Mouse (Mus musculus): ENCODE data around the gene Ubr2. TPM values are rescaled to one million over a fixed set of nuclear protein-coding genes. Genes with fewer than 3 reads are reported as not detected.

Gene Ubr2
- total and polyA plus RNA-seq, 3 experiments = 20.4 to 50.9 (median 39.6) TPM

- no peaks in the 10 kb centered on the region for H3K9me3 ChIP-seq (replicated peaks; ENCODE audit: low read length)
- peaks cover 16% of the 10 kb centered on the region for H3K79me2 ChIP-seq (replicated peaks; ENCODE audit: control insufficient read depth, extremely low read depth, insufficient read depth, poor library complexity, severe bottlenecking)
- H3K4me2 ChIP-seq (ENCODE audit: insufficient read depth, low read depth, poor library complexity, severe bottlenecking) = peak overlapping the region; percentile 79
- peak overlapping the region; percentile 75 to 91 (median 81) for H3K4me3 ChIP-seq (replicated peaks in 1 of 3; ENCODE audit: low read depth in 2 of 3, low read length in 2 of 3, poor library complexity in 1 of 3)
- no peak for TF ChIP-seq USF2 (conservative IDR thresholded peaks at IDR 0.05; ENCODE audit: low read depth, low read length)
- no peak for TF ChIP-seq MXI1 (IDR thresholded peaks at IDR 0.05; ENCODE audit: low read depth, low read length)
- TF ChIP-seq MEF2A (IDR thresholded peaks at IDR 0.05; ENCODE audit: borderline replicate concordance, low read depth, low read length) = peak; percentile 38; the same call in 1 of the 2 replicates
- no peak for TF ChIP-seq CHD1 (IDR thresholded peaks at IDR 0.05; ENCODE audit: low read depth, low read length)
- no peak for TF ChIP-seq ETS1 (conservative IDR thresholded peaks at IDR 0.05; ENCODE audit: low read depth, low read length)
- TF ChIP-seq CHD2 (IDR thresholded peaks at IDR 0.05; ENCODE audit: low read length) = 0 out of 2 replicates have a peak, but pooled peaks have one; percentile 32
- TF ChIP-seq POLR2A (IDR thresholded peaks at IDR 0.05; ENCODE audit: low read depth, low read length) = peak; percentile 73; the same call in 1 of the 2 replicates
- no peak for TF ChIP-seq SIN3A (IDR thresholded peaks at IDR 0.05; ENCODE audit: low read length)
- TF ChIP-seq TCF12 (IDR thresholded peaks at IDR 0.05; ENCODE audit: low read depth, low read length) = peak; percentile 52
- TF ChIP-seq EP300 (IDR thresholded peaks at IDR 0.05; ENCODE audit: low read length) = no peak
- TF ChIP-seq ZMIZ1 (IDR thresholded peaks at IDR 0.05; ENCODE audit: low read depth, low read length) = peak; percentile 30; the same call in 1 of the 2 replicates
- no peak for TF ChIP-seq SMC3 (IDR thresholded peaks at IDR 0.05; ENCODE audit: low read depth, low read length)
- TF ChIP-seq MYC (IDR thresholded peaks at IDR 0.05; ENCODE audit: low read depth, low read length) = no peak
- TF ChIP-seq NRF1 (IDR thresholded peaks at IDR 0.05; ENCODE audit: low read depth, low read length) = peak; percentile 43; the same call in 1 of the 2 replicates
- TF ChIP-seq MAFK (IDR thresholded peaks at IDR 0.05; ENCODE audit: insufficient replicate concordance, low read length) = no peak
- peak; percentile 72 for TF ChIP-seq TBP (conservative IDR thresholded peaks at IDR 0.05; ENCODE audit: low read depth, low read length)
- peak; percentile 29; the same call in 1 of the 2 replicates for TF ChIP-seq NELFE (IDR thresholded peaks at IDR 0.05; ENCODE audit: low read depth, low read length)
- no peak for TF ChIP-seq MAZ (IDR thresholded peaks at IDR 0.05; ENCODE audit: low read depth, low read length)
- no peak for TF ChIP-seq JUND (conservative IDR thresholded peaks at IDR 0.05; ENCODE audit: low read depth, low read length)
- peak; percentile 63 for TF ChIP-seq ELF1 (IDR thresholded peaks at IDR 0.05; ENCODE audit: low read depth, low read length)
- peak; percentile 64; the same call in 1 of the 2 replicates for TF ChIP-seq BHLHE40 (IDR thresholded peaks at IDR 0.05; ENCODE audit: low read depth, low read length)
- peak; percentile 14; the same call in 1 of the 2 replicates for TF ChIP-seq ZNF384 (IDR thresholded peaks at IDR 0.05; ENCODE audit: low read depth, low read length)
- no peak for TF ChIP-seq ZC3H11A (IDR thresholded peaks at IDR 0.05; ENCODE audit: low read depth, low read length)
- TF ChIP-seq POLR2AphosphoS2 (IDR thresholded peaks at IDR 0.05; ENCODE audit: low read depth, low read length) = no peak
- no peak for TF ChIP-seq CTCF (conservative IDR thresholded peaks at IDR 0.05 in 1 of 2, IDR thresholded peaks at IDR 0.05 in 1 of 2; ENCODE audit: low read depth in 2 of 2, low read length in 2 of 2)
- DNase-seq (ENCODE audit: extremely low read depth) = peak; percentile 45
- peaks cover 3 to 36% of the 10 kb centered on the region in 2 experiments for H3K36me3 ChIP-seq (replicated peaks in 1 of 2; ENCODE audit: control insufficient read depth in 1 of 2, insufficient read depth in 1 of 2, low read length in 1 of 2)
- H3K27ac ChIP-seq (ENCODE audit: insufficient read depth, low read depth) = peak overlapping the region; percentile 86
- H3K27me3 ChIP-seq (replicated peaks) = no peaks in the 10 kb centered on the region
- dilution Hi-C loops (cut with MboI; ENCODE audit: extremely low pct_ligation_motif_present, extremely low pct_unique_long_range_greater_than_20kb, low sequenced_read_pairs) = no loop called here
- H3K9ac ChIP-seq (ENCODE audit: insufficient read depth, low read depth) = peak overlapping the region; percentile 75
- in situ Hi-C loops (cut with MboI; ENCODE audit: low pct_ligation_motif_present, low pct_unique_long_range_greater_than_20kb, low sequenced_read_pairs) = loop anchor here (10.0 kb wide), 1 partner anchor 105 kb away; the partner anchor contains the start of gene Rpl7l1
- peaks cover 7 to 24% of the 10 kb centered on the region in 2 experiments for H3K4me1 ChIP-seq (ENCODE audit: control insufficient read depth in 1 of 2, insufficient read depth in 2 of 2)
Measured at GRCm38 (mm10) chr17:46889450-46890084, 120.8 kb downstream of the Ubr2 start.

Measured in CH12.LX (cell line).